Mouse (Mus musculus) thymus, adult 2 months (tissue): ENCODE measurements around the gene Atp11c.

Source experiments
- CTCF ChIP-seq: fragments of 200-500 bp; IDR thresholded peaks from 2 replicates; pipeline ENCODE4 v1.5.1; 2012; ENCODE audit warnings: mild to moderate bottlenecking, control low read depth, low read length, moderate library complexity, borderline replicate concordance; ENCODE audit not compliant: control insufficient read depth, poor library complexity, insufficient read depth; ENCODE audit errors: extremely low read depth
- POLR2A ChIP-seq: fragments of 200-500 bp; IDR thresholded peaks from 2 replicates; pipeline ENCODE4 v1.6.1; 2012; ENCODE audit warnings: mild to moderate bottlenecking, low read length, control low read depth, moderate library complexity; ENCODE audit not compliant: control insufficient read depth, poor library complexity, insufficient read depth; ENCODE audit errors: extremely low read depth

GRCm38 (mm10) chrX:60547444-60548304, 44.8 kb downstream of the Atp11c start:
- TF ChIP-seq POLR2A (no peak), CTCF (no peak)
